Mouse (Mus musculus) lung, postnatal 0 days (tissue): Measurements from ENCODE around the gene Mmd. TPM values are rescaled to one million over a fixed set of nuclear protein-coding genes. Genes with fewer than 3 reads are reported as not detected.

Experiments
- ATAC-seq: fragments of 200-750 bp; cut with Nextera tagmentation; 2 replicates; pipeline ENCODE4 v1.8.0; 2017; ENCODE audit warnings: moderate library complexity
- DNase-seq: peaks from one replicate; pipeline ENCODE4 v3.0.0-alpha.2; 2016; ENCODE audit warnings: low spot score
- H3K27ac ChIP-seq: fragments of 300-500 bp; sonication (generic); 2 replicates; pipeline ENCODE4 v1.5.1; 2014; ENCODE audit warnings: antibody characterized with exemption, mild to moderate bottlenecking, low read length, mixed read lengths
- H3K27me3 ChIP-seq: fragments of 300-500 bp; sonication (generic); replicated peaks from 2 replicates; pipeline ENCODE4 v1.6.1; 2014; ENCODE audit warnings: low read length, mixed read lengths; ENCODE audit not compliant: insufficient read depth
- H3K36me3 ChIP-seq: fragments of 300-500 bp; sonication (generic); 2 replicates; pipeline ENCODE4 v1.6.1; 2014; ENCODE audit warnings: low read length, mixed read lengths; ENCODE audit not compliant: insufficient read depth
- H3K4me1 ChIP-seq: fragments of 300-500 bp; sonication (generic); 2 replicates; pipeline ENCODE4 v1.6.1; 2014; ENCODE audit warnings: antibody characterized with exemption, low read depth, low read length, mixed read lengths; ENCODE audit not compliant: insufficient read depth
- H3K4me2 ChIP-seq: fragments of 300-500 bp; sonication (generic); replicated peaks from 2 replicates; pipeline ENCODE4 v1.6.1; 2014; ENCODE audit warnings: low read depth, mild to moderate bottlenecking, low read length, moderate library complexity, mixed read lengths
- H3K4me3 ChIP-seq: fragments of 300-500 bp; sonication (generic); 2 replicates; pipeline ENCODE4 v1.5.1; 2014; ENCODE audit warnings: low read depth, low read length
- H3K9ac ChIP-seq: fragments of 300-500 bp; sonication (generic); replicated peaks from 2 replicates; pipeline ENCODE4 v1.6.1; 2014; ENCODE audit warnings: low read depth, mild to moderate bottlenecking
- H3K9me3 ChIP-seq: fragments of 300-500 bp; sonication (generic); 2 replicates; pipeline ENCODE4 v1.6.1; 2016; ENCODE audit warnings: low read length, mixed read lengths
- CTCF ChIP-seq: IDR thresholded peaks from 2 replicates; pipeline ENCODE4 v1.5.1; 2016; ENCODE audit warnings: antibody characterized with exemption, mild to moderate bottlenecking
- EP300 ChIP-seq: IDR thresholded peaks from 2 replicates; pipeline ENCODE4 v1.6.1; 2016; ENCODE audit warnings: antibody characterized with exemption, mild to moderate bottlenecking, control low read depth
- WGBS: fragments of 180-500 bp; shearing (Covaris S2); extraction: QIAGEN DNeasy Blood & Tissue Kit; methylation state at CpG from one replicate; pipeline ENCODE4 v1.1.7; 2014; 5-methylcytosine and 5-hydroxymethylcytosine counted together
- polyA plus RNA-seq: library from polyadenylated mRNA; unstranded; fragments of >200 nt; fragmentation: Nextera tagmentation; extraction: Ambion mirVana; gene quantifications from 2 replicates; pipeline ENCODE4 v1.2.1, GENCODE M21; 2015

Mmd gene
- polyA plus RNA-seq, 1 experiment from 2014 or later = 32.5 TPM

- ATAC-seq (no peak), DNase-seq (no peak)
- Histone ChIP-seq H3K27me3 (no peaks in the 10 kb centered on the region), H3K4me2 (no peak overlapping the region), H3K9ac (no peak overlapping the region), H3K9me3 (no peaks in the 10 kb centered on the region), H3K4me3 (no peak overlapping the region), H3K4me1 (no peaks in the 10 kb centered on the region; the same call in none of the 2 replicates), H3K36me3 (no peaks in the 10 kb centered on the region), H3K27ac (no peak overlapping the region)
- WGBS = 60% methylated on average over 5 of the region's 5 CpGs
- TF ChIP-seq EP300 (no peak), CTCF (no peak)
Observed at GRCm38 (mm10) chr11:90235221-90235620, 14.0 kb upstream of the Mmd start.

GRCm38 (mm10) chr11:90237616-90238015 is 11.6 kb upstream of the Mmd start:
- Histone ChIP-seq H3K36me3 (no peaks in the 10 kb centered on the region), H3K27ac (no peak overlapping the region), H3K27me3 (no peaks in the 10 kb centered on the region), H3K4me1 (no peaks in the 10 kb centered on the region), H3K4me3 (no peak overlapping the region), H3K4me2 (no peak overlapping the region), H3K9ac (no peak overlapping the region), H3K9me3 (no peaks in the 10 kb centered on the region)
- TF ChIP-seq EP300 = no peak
- no peak for TF ChIP-seq CTCF
- 68% methylated on average over 5 of the region's 5 CpGs for WGBS
- ATAC-seq (no peak), DNase-seq (no peak)

GRCm38 (mm10) chr11:90238657-90239056 is 10.6 kb upstream of the Mmd start:
- Histone ChIP-seq H3K4me1 (no peaks in the 10 kb centered on the region), H3K4me2 (no peak overlapping the region), H3K9me3 (no peaks in the 10 kb centered on the region), H3K27ac (no peak overlapping the region), H3K9ac (no peak overlapping the region), H3K4me3 (no peak overlapping the region), H3K27me3 (no peaks in the 10 kb centered on the region), H3K36me3 (no peaks in the 10 kb centered on the region)
- ATAC-seq = no peak
- DNase-seq = no peak
- 30% methylated on average over 2 of the region's 2 CpGs for WGBS
- TF ChIP-seq EP300 (no peak), CTCF (no peak)

GRCm38 (mm10) chr11:90240652-90241330 is 8.5 kb upstream of the Mmd start:
- peak; percentile 88 for DNase-seq
- Histone ChIP-seq H3K4me1 (no peaks in the 10 kb centered on the region), H3K27ac (peak overlapping the region; percentile 1; the same call in 1 of the 2 replicates), H3K9me3 (no peaks in the 10 kb centered on the region), H3K36me3 (no peaks in the 10 kb centered on the region), H3K4me3 (no peak overlapping the region), H3K4me2 (no peak overlapping the region), H3K27me3 (no peaks in the 10 kb centered on the region), H3K9ac (no peak overlapping the region)
- peak; percentile 75 for TF ChIP-seq EP300
- TF ChIP-seq CTCF = no peak
- ATAC-seq = peak; percentile 83
- WGBS = 25% methylated on average over 6 of the region's 6 CpGs

GRCm38 (mm10) chr11:90241874-90242273 is 7.4 kb upstream of the Mmd start:
- no peak overlapping the region for H3K9ac ChIP-seq
- ATAC-seq = no peak
- TF ChIP-seq CTCF (no peak), EP300 (no peak)

GRCm38 (mm10) chr11:90243300-90243699 is 6.0 kb upstream of the Mmd start:
- no peak overlapping the region for H3K9ac ChIP-seq
- no peak overlapping the region for H3K4me3 ChIP-seq
- DNase-seq = no peak
- no peak overlapping the region for H3K4me2 ChIP-seq
- no peaks in the 10 kb centered on the region for H3K9me3 ChIP-seq
- ATAC-seq = no peak
- WGBS = 94% methylated on average over 2 of the region's 2 CpGs
- no peak overlapping the region for H3K27ac ChIP-seq
- H3K4me1 ChIP-seq = no peaks in the 10 kb centered on the region; the same call in 1 of the 2 replicates
- H3K27me3 ChIP-seq = no peaks in the 10 kb centered on the region
- TF ChIP-seq EP300 (no peak), CTCF (no peak)
- H3K36me3 ChIP-seq = no peaks in the 10 kb centered on the region

More at GRCm38 (mm10) chr11:90241874-90242273, 7.4 kb upstream of the Mmd start:
- Histone ChIP-seq H3K4me3 (no peak overlapping the region), H3K4me1 (no peaks in the 10 kb centered on the region), H3K4me2 (no peak overlapping the region), H3K36me3 (no peaks in the 10 kb centered on the region), H3K9me3 (no peaks in the 10 kb centered on the region), H3K27me3 (no peaks in the 10 kb centered on the region), H3K27ac (no peak overlapping the region)
- WGBS = 81% methylated on average over 2 of the region's 2 CpGs
- DNase-seq = no peak
